Mouse (Mus musculus) midbrain, embryonic 13.5 days (tissue): ENCODE measurements around the gene Ncbp2. TPM values are rescaled to one million over a fixed set of nuclear protein-coding genes. Genes with fewer than 3 reads are reported as not detected.

Experiments
- ATAC-seq: fragments of 200-750 bp; cut with Nextera tagmentation; 2 replicates; pipeline ENCODE4 v1.8.0; 2017; ENCODE audit warnings: mild to moderate bottlenecking, moderate TSS enrichment, moderate library complexity
- H3K27ac ChIP-seq: fragments of 300-500 bp; sonication (generic); 2 replicates; pipeline ENCODE4 v1.5.1; 2015; ENCODE audit warnings: inconsistent platforms, mild to moderate bottlenecking, moderate library complexity
- H3K27me3 ChIP-seq: fragments of 300-500 bp; sonication (generic); 2 replicates; pipeline ENCODE4 v1.6.1; 2015; ENCODE audit warnings: mild to moderate bottlenecking, inconsistent platforms
- H3K36me3 ChIP-seq: fragments of 300-500 bp; sonication (generic); 2 replicates; pipeline ENCODE4 v1.6.1; 2015; ENCODE audit warnings: mild to moderate bottlenecking, inconsistent platforms
- H3K4me1 ChIP-seq: fragments of 300-500 bp; sonication (generic); replicated peaks from 2 replicates; pipeline ENCODE4 v1.6.1; 2015; ENCODE audit warnings: inconsistent platforms
- H3K4me2 ChIP-seq: fragments of 300-500 bp; sonication (generic); replicated peaks from 2 replicates; pipeline ENCODE4 v1.6.1; 2015; ENCODE audit warnings: moderate library complexity, mild to moderate bottlenecking, inconsistent platforms
- H3K4me3 ChIP-seq: fragments of 300-500 bp; sonication (generic); replicated peaks from 2 replicates; pipeline ENCODE4 v1.5.1; 2015; ENCODE audit warnings: mild to moderate bottlenecking, inconsistent platforms
- H3K9ac ChIP-seq: fragments of 300-500 bp; sonication (generic); replicated peaks from 2 replicates; pipeline ENCODE4 v1.6.1; 2015; ENCODE audit warnings: mild to moderate bottlenecking, inconsistent platforms
- H3K9me3 ChIP-seq: fragments of 300-500 bp; sonication (generic); 2 replicates; pipeline ENCODE4 v1.6.1; 2016; ENCODE audit warnings: mild to moderate bottlenecking, inconsistent platforms
- WGBS: fragments of 180-500 bp; shearing (Covaris S2); methylation state at CpG from one replicate; pipeline ENCODE4 v1.1.7; 2015; 5-methylcytosine and 5-hydroxymethylcytosine counted together
- polyA plus RNA-seq: library from polyadenylated mRNA; unstranded; fragments of >200 nt; fragmentation: Nextera tagmentation; extraction: Ambion mirVana; gene quantifications from 2 replicates; pipeline ENCODE4 v1.2.1, GENCODE M21; 2015

Gene Ncbp2
- polyA plus RNA-seq, 1 experiment from 2014 or later, result 118 TPM

DNA sequence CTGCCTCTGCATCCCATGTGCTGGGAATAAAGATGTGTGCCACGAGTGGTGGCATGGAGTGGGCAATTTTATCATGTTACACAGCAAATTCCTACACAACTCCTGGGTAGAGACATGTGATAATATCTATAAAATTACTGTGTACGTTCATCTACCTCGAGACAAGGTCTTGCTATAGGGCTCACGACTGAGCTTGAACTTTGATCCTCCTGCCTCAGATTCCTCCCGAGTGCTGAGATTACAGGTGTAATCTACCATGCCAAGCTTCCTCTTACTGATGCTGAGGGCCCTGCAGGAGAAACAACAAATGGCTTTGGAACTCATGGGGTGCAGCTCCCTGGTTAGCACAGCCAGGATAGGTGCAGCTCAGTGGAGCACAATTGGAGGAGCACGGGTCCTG is 23.9 kb upstream of the Ncbp2 start:
- no peak for ATAC-seq
- Histone ChIP-seq H3K4me2 (no peak overlapping the region), H3K27ac (no peak overlapping the region), H3K4me1 (no peaks in the 10 kb centered on the region), H3K9ac (no peak overlapping the region), H3K27me3 (no peaks in the 10 kb centered on the region), H3K36me3 (no peaks in the 10 kb centered on the region), H3K4me3 (no peak overlapping the region), H3K9me3 (no peaks in the 10 kb centered on the region)
- WGBS, result 84% methylated on average over 6 of the region's 6 CpGs

- Histone ChIP-seq H3K27ac (no peak overlapping the region), H3K4me3 (no peak overlapping the region), H3K9ac (no peak overlapping the region), H3K9me3 (no peaks in the 10 kb centered on the region), H3K4me1 (no peaks in the 10 kb centered on the region), H3K27me3 (0 out of 2 replicates have a peak, but pooled peaks cover 3% of the 10 kb centered on the region), H3K4me2 (no peak overlapping the region), H3K36me3 (no peaks in the 10 kb centered on the region)
- 69% methylated on average over 6 of the region's 6 CpGs for WGBS
- no peak for ATAC-seq
Observed at GRCm38 (mm10) chr16:31926091-31926490, 22.2 kb upstream of the Ncbp2 start.

GRCm38 (mm10) chr16:31926547-31927182 is 21.6 kb upstream of the Ncbp2 start:
- Histone ChIP-seq H3K9me3 (no peaks in the 10 kb centered on the region), H3K27ac (no peak overlapping the region), H3K4me1 (no peaks in the 10 kb centered on the region), H3K36me3 (no peaks in the 10 kb centered on the region), H3K9ac (no peak overlapping the region), H3K27me3 (0 out of 2 replicates have a peak, but pooled peaks cover 3% of the 10 kb centered on the region), H3K4me2 (no peak overlapping the region), H3K4me3 (no peak overlapping the region)
- ATAC-seq, result no peak
- 85% methylated on average over 13 of the region's 13 CpGs for WGBS

GRCm38 (mm10) chr16:31927412-31927811 is 20.9 kb upstream of the Ncbp2 start:
- Histone ChIP-seq H3K27ac (no peak overlapping the region), H3K4me3 (no peak overlapping the region), H3K4me2 (no peak overlapping the region), H3K27me3 (0 out of 2 replicates have a peak, but pooled peaks cover 3% of the 10 kb centered on the region), H3K9me3 (no peaks in the 10 kb centered on the region), H3K4me1 (peaks cover 4% of the 10 kb centered on the region), H3K9ac (no peak overlapping the region), H3K36me3 (no peaks in the 10 kb centered on the region)
- ATAC-seq, result no peak
- WGBS, result 91% methylated on average over 5 of the region's 5 CpGs

GRCm38 (mm10) chr16:31931330-31931729 is 17.0 kb upstream of the Ncbp2 start:
- no peak overlapping the region for H3K27ac ChIP-seq
- H3K36me3 ChIP-seq, result no peaks in the 10 kb centered on the region
- no peak overlapping the region for H3K9ac ChIP-seq
- no peak overlapping the region for H3K4me2 ChIP-seq
- ATAC-seq, result no peak
- 63% methylated on average over 17 of the region's 17 CpGs for WGBS
- peaks cover 20% of the 10 kb centered on the region for H3K27me3 ChIP-seq
- H3K9me3 ChIP-seq, result no peaks in the 10 kb centered on the region
- H3K4me1 ChIP-seq, result peaks cover 36% of the 10 kb centered on the region
- H3K4me3 ChIP-seq, result no peak overlapping the region

DNA sequence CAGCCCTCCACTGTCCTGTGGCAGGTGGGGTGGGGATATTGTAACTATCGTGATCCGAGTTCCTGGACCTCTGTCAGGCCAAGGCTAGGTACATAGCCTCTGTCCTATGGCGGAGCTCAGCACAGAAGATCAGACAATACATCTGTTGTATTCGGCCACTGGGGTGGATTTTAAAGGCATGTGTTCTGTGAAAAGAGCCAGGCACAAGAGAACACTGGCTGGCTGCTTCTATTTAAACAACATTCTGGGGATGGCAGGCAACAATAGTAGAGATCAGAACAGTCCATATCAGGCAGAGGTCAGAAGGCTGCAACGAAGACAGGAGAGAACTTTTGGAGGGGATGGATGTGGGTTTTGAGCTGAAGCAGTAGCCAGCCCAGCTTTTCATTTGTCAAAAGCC is 16.1 kb upstream of the Ncbp2 start:
- 35% methylated on average over 5 of the region's 5 CpGs for WGBS
- H3K4me2 ChIP-seq, result peak overlapping the region; percentile 78; the same call in 1 of the 2 replicates
- H3K36me3 ChIP-seq, result no peaks in the 10 kb centered on the region
- peaks cover 23% of the 10 kb centered on the region for H3K27me3 ChIP-seq
- peak; percentile 1; the same call in 1 of the 2 replicates for ATAC-seq
- H3K9me3 ChIP-seq, result no peaks in the 10 kb centered on the region
- H3K27ac ChIP-seq, result peak overlapping the region; percentile 97
- peak overlapping the region; percentile 6; the same call in 1 of the 2 replicates for H3K9ac ChIP-seq
- peaks cover 36% of the 10 kb centered on the region for H3K4me1 ChIP-seq
- no peak overlapping the region for H3K4me3 ChIP-seq

DNA sequence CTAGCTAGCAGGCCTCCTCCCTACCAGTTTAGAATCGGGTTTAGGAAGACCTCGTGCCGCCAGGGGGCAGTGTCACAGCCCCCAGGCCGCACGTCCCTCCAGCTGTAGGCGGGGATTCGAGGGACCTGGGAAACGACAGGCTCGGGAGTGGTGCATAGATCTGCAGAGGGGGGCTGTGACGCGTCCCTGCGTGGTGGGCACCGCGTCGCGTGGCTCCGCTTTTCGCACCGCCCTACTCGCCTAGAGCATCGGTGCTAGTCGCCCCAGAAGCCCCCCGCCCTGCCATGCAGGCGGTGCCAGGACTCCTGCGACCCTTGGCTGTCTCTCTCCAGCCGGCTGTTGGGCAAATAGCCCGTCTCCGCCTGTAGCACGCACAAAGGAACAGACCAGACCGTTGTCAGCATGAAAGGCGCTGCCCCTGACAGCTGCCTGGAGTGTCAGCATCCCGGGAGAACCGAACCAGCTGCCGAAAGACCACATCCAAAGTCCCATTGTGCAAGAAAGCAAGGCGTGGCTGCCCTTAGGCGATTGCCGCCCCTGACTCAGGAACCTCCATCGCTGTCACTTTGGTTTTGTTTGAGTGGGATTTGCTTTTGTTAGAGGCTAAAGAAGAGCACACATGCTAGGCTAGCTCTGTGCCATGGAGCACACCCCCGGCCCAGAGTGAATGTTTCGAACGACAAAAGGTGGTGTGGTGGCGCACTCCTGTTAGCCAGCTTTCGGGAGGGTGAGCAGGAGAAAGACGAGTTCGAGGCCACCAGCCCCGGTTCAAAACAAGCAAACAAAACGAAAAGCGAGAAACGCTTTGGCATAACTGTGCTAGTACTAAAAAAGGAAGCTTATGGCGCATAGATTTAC is 15.2 kb upstream of the Ncbp2 start:
- under 1% methylated on average over 50 of the region's 50 CpGs for WGBS
- ATAC-seq, result peak; percentile 98
- Histone ChIP-seq H3K4me2 (peak overlapping the region; percentile 78), H3K9me3 (no peaks in the 10 kb centered on the region), H3K4me1 (peaks cover 36% of the 10 kb centered on the region), H3K27ac (peak overlapping the region; percentile 97), H3K9ac (peak overlapping the region; percentile 74), H3K27me3 (peaks cover 23% of the 10 kb centered on the region), H3K36me3 (no peaks in the 10 kb centered on the region), H3K4me3 (peak overlapping the region; percentile 47)

DNA sequence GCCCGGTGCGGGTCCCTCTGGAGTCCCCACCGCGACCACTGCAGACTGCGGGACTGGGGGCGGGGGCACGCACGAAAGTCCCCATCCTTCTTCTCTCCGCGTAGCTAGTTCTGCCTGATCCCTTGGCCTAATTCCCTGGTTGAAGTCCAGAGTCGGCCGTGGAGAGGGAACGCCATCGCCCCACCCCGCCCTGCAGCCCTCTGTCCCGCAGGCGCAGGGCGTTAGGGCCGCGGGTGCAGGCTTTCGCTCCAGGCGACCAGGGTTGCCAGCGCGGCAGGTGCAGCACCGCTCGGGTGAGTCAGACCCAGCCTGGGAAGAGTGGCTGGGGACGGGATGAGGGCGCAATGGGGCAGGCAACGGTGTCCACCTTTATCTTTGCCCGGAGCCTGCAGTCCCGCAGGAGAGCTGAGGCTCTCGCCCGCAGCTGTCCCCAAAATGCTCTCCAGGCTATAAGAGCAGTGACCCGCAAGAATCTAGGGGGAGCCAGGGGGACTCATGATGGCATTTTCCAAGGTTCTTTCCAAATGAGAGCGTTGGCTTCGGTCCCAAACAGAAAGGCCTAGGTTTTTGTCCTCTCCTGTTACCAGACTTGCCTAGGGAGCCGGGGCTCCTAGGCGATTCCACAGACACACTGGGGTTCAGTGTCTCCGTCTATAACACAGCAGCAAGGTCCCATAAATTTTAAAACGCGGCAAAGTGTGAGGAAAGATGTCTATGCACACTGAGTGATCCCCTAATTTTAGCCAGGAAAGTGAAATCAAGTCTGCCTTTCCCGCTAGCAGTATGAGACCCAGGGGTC is 14.4 kb upstream of the Ncbp2 start, which contains the start of gene Pigz:
Pigz (plus strand) TSS at position 101 of the 799 bp plus-strand sequence.
- Histone ChIP-seq H3K9ac (peak within 1 kb of the TSS; percentile 74), H3K4me1 (peaks cover 36% of the 10 kb centered on the region), H3K9me3 (no peaks in the 10 kb centered on the region), H3K4me3 (peak within 1 kb of the TSS; percentile 47), H3K36me3 (no peaks in the 10 kb centered on the region), H3K4me2 (peak within 1 kb of the TSS; percentile 78), H3K27ac (peak within 1 kb of the TSS; percentile 97), H3K27me3 (peaks cover 23% of the 10 kb centered on the region)
- peak; percentile 27 for ATAC-seq
- 5% methylated on average over 42 of the region's 42 CpGs for WGBS

GRCm38 (mm10) chr16:31934550-31935010 is 13.7 kb upstream of the Ncbp2 start:
- Histone ChIP-seq H3K9ac (peak overlapping the region; percentile 74), H3K9me3 (no peaks in the 10 kb centered on the region), H3K4me2 (peak overlapping the region; percentile 78), H3K4me3 (peak overlapping the region; percentile 47), H3K4me1 (peaks cover 36% of the 10 kb centered on the region), H3K36me3 (no peaks in the 10 kb centered on the region), H3K27me3 (peaks cover 23% of the 10 kb centered on the region), H3K27ac (peak overlapping the region; percentile 97)
- no peak for ATAC-seq
- 13% methylated on average over 13 of the region's 13 CpGs for WGBS

DNA sequence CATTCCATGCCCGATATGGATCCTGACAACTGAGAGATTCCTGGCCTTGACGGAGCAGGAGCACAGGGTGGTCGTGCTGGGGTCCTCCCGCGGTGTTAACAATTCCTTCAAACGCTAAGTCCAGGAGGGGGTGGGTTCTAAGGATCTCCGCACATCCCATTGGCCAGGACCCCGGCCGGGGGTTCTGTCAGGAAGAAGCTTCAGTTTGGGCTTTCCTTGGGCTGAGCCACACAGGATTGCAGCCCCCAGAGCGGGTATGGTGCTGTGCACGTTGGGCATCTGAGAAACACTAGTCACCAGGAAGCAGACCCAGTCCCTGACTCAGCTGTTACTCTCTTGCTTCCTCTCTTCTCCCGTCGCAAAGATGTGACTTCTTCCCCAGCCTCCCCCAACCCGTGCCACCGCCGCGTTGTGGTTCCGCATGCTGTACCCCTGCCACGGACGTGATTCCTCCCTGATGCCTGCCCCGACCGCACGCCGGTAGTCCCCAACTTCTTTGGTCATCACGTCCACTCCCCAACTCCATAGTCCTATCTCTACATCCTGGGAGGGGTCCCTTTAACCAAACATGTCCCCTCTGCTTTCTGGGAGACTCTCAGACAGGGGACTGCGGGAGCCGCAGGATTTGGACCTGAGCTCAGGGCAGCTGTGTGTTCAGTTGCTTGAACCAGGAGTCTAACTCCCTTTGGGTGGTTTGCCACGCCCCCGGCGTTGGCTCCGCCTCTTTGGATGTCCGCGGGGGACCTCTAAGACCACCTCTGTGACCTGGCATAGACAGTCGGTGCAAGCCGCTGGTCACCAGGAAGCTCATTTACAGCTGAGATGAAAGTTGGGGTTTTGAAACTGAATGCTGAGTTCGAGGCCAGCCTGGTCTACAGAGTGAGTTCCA is 13.0 kb upstream of the Ncbp2 start:
- Histone ChIP-seq H3K27ac (no peak overlapping the region), H3K36me3 (no peaks in the 10 kb centered on the region), H3K4me1 (peaks cover 36% of the 10 kb centered on the region), H3K4me2 (peak overlapping the region; percentile 78), H3K27me3 (peaks cover 20% of the 10 kb centered on the region), H3K4me3 (peak overlapping the region; percentile 47), H3K9ac (peak overlapping the region; percentile 74), H3K9me3 (no peaks in the 10 kb centered on the region)
- WGBS, result 4% methylated on average over 36 of the region's 36 CpGs
- no peak for ATAC-seq

- no peak overlapping the region for H3K27ac ChIP-seq
- ATAC-seq, result no peak
- no peak overlapping the region for H3K4me3 ChIP-seq
- no peaks in the 10 kb centered on the region for H3K36me3 ChIP-seq
- H3K4me2 ChIP-seq, result no peak overlapping the region
- peaks cover 20% of the 10 kb centered on the region for H3K27me3 ChIP-seq
- H3K4me1 ChIP-seq, result peaks cover 36% of the 10 kb centered on the region
- WGBS, result 88% methylated on average over 4 of the region's 4 CpGs
- H3K9me3 ChIP-seq, result no peaks in the 10 kb centered on the region
- H3K9ac ChIP-seq, result no peak overlapping the region
Observed at GRCm38 (mm10) chr16:31936568-31936967, 11.7 kb upstream of the Ncbp2 start.
